In genomic region chr7:44551731-44552130, GRCm38 (mm10) we compare ENCODE assay signal across 21 mouse cellular contexts. TPM values are rescaled to one million over a fixed set of nuclear protein-coding genes. Genes with fewer than 3 reads are reported as not detected.
DNase-seq lines count a peak whose midpoint lies in the region; ATAC-seq lines count a peak whose summit lies in the region.
"Had no signal": no experiment of that assay in that cellular context is flagged by ENCODE, and none has a peak within 500 bp of the region (broad histone marks: within the 10 kb centered on the region; RNA-seq: fewer than 3 reads in every experiment).

No protein-coding gene starts in this region.

- ATAC-seq in cerebellum, adult (ENCODE audit: insufficient number of reproducible peaks, low FRiP score, low TSS enrichment): no peak
- ATAC-seq: CD4-positive, CD25-positive, alpha-beta regulatory T cell, adult 4 months had no signal

- DNase-seq in cerebellum, adult 18-20 months: peak; percentile 37 to 43
- peak; percentile 89 for DNase-seq in heart, adult 11 months
- no peak for DNase-seq in heart, adult 8-10 months (ENCODE audit: low spot score)
- DNase-seq in urinary bladder, adult 2 months (ENCODE audit: low spot score): peak; percentile 21
- DNase-seq in urinary bladder, postnatal 14 days (ENCODE audit: low spot score): no peak
- DNase-seq in layer of hippocampus, adult 18-20 months (ENCODE audit: low spot score in 2 of 2): no peak
- DNase-seq in kidney, adult 18-20 months: no peak
- DNase-seq: adrenal gland, adult 2 months; gastrocnemius, postnatal 25 days; kidney, adult 11 months; kidney, postnatal 10 days; lung, embryonic 14.5 days; lung, postnatal 36 days; thymus, postnatal 36 days had no signal

RNA-seq across cellular contexts. Expression of gene Nr1h2, which starts 2.0 kb away (rescaled TPM):
- 10 to 100 TPM; 42.6 to 56.6 (median 45.5) TPM for total RNA-seq in heart, adult 8-10 months (2022)
- 89.0 and 106 TPM in 2 replicates for polyA plus RNA-seq in urinary bladder, adult 2 months (2012; rRNA removed)
- 10 to 100 TPM; 64.9 to 68.5 TPM for total RNA-seq in layer of hippocampus, adult 18-20 months (2021)

RNA-seq across cellular contexts. Expression of gene Pold1, which starts 3.1 kb away (rescaled TPM):
- 10 to 100 TPM; 13.4 to 15.9 (median 14.9) TPM for total RNA-seq in heart, adult 8-10 months (2022)
- polyA plus RNA-seq in urinary bladder, adult 2 months (2012; rRNA removed): 15.8 and 19.7 TPM in 2 replicates
- total RNA-seq in layer of hippocampus, adult 18-20 months (2021): 10 to 100 TPM in 1 of 2 experiments, 1 to 10 TPM in 1; 9.4 to 13.2 TPM

RNA-seq across cellular contexts. Expression of gene Spib, which starts 19.9 kb away (rescaled TPM):
- total RNA-seq in heart, adult 8-10 months (2022): 1 to 10 TPM in 1 of 4 experiments, under 1 TPM in 3; 0.13 to 1.3 (median 0.27) TPM
- 0.38 and 0.41 TPM in 2 replicates for polyA plus RNA-seq in urinary bladder, adult 2 months (2012; rRNA removed)
- total RNA-seq in layer of hippocampus, adult 18-20 months (2021): not detected
- total RNA-seq: hematopoietic stem cell, adult 5-6 weeks; left cerebral cortex, postnatal 36 days had no signal
- polyA plus RNA-seq: neural tube, embryonic 11.5 days had no signal

RNA-seq across cellular contexts. Expression of gene Napsa, which starts 20.4 kb away (rescaled TPM):
- total RNA-seq in heart, adult 8-10 months (2022): 1 to 10 TPM in 1 of 4 experiments, under 1 TPM in 3; 0.28 to 1.9 (median 0.37) TPM
- polyA plus RNA-seq in urinary bladder, adult 2 months (2012; rRNA removed): 5.3 TPM in 2 replicates
- total RNA-seq in layer of hippocampus, adult 18-20 months (2021): not detected
- total RNA-seq: layer of hippocampus, adult 2 months; left cerebral cortex, postnatal 36 days had no signal

RNA-seq across cellular contexts. Expression of gene Mybpc2, which starts 27.3 kb away (rescaled TPM):
- total RNA-seq in heart, adult 8-10 months (2022): 10 to 100 TPM; 14.6 to 21.4 (median 17.7) TPM
- 0.63 and 0.69 TPM in 2 replicates for polyA plus RNA-seq in urinary bladder, adult 2 months (2012; rRNA removed)
- under 1 TPM; 0.27 to 0.28 TPM for total RNA-seq in layer of hippocampus, adult 18-20 months (2021)
- total RNA-seq: hematopoietic stem cell, adult 5-6 weeks; layer of hippocampus, adult 2 months had no signal
- polyA plus RNA-seq: adrenal gland, adult 2 months; CD4-positive, CD25-positive, alpha-beta regulatory T cell, adult 4 months; liver, embryonic 11.5 days; neural tube, embryonic 11.5 days had no signal

Comparison
In these comparisons a context has a peak if more than half of its experiments do, and no peak if none do; other contexts are left out.
1. DNase-seq: peak in cerebellum, adult 18-20 months (2 of 2), heart, adult 11 months (single experiment) and urinary bladder, adult 2 months (single experiment); none in heart, adult 8-10 months (single experiment), urinary bladder, postnatal 14 days (single experiment), layer of hippocampus, adult 18-20 months (0 of 2) and kidney, adult 18-20 months (single experiment).